ENCODE assay signal across 8 mouse cellular contexts in the genomic region with DNA sequence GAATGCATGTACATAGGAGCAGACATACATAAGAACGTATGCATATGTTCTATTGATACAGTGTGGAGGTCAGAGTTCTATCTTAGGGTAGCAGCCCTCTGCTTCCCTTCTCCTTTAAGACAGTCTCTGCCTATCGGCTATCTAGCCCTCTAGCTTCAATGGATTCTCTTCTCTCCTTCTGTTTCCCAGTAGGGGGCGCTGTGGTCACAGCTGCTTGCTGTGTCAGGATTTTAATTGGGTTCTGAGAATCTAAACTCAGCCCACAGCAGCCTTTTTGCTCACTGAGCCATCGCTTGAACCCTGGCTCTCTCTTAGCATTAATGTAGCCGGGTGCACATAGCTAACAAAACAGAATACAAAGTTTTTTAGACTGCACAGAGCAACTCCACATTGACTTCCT.
DNase-seq lines count a peak whose midpoint lies in the region; ATAC-seq and TF ChIP-seq lines count a peak whose summit lies in the region.

No protein-coding gene starts in this region.

- 55% methylated on average over 5 of the region's 5 CpGs for WGBS in thymus, adult 2 months
- WGBS in embryonic facial prominence, embryonic 10.5 days: 55% methylated on average over 5 of the region's 5 CpGs

- H3K4me3 ChIP-seq in thymus, adult 2 months (ENCODE audit: control insufficient read depth, insufficient read depth, low read length): no peak overlapping the region
- H3K4me3 ChIP-seq in embryonic facial prominence, embryonic 10.5 days: no peak overlapping the region

- H3K36me3 ChIP-seq in thymus, adult 2 months (ENCODE audit: control insufficient read depth, insufficient read depth, low read length): no peaks in the 10 kb centered on the region
- no peaks in the 10 kb centered on the region for H3K36me3 ChIP-seq in embryonic facial prominence, embryonic 10.5 days (replicated peaks)

- ATAC-seq in inflammation-experienced regulatory T-cells, adult 6 months: no peak
- no peak for ATAC-seq in monocyte, adult 5-6 weeks (replicated peaks; ENCODE audit: insufficient number of reproducible peaks, low FRiP score, low TSS enrichment, poor library complexity, severe bottlenecking)

- no peaks in the 10 kb centered on the region for H3K4me1 ChIP-seq in thymus, adult 2 months (replicated peaks; ENCODE audit: control insufficient read depth, insufficient read depth, low read length)
- H3K4me1 ChIP-seq in embryonic facial prominence, embryonic 10.5 days: no peaks in the 10 kb centered on the region

- TF ChIP-seq CTCF in thymus, adult 2 months (IDR thresholded peaks at IDR 0.05; ENCODE audit: borderline replicate concordance, control insufficient read depth, extremely low read depth, insufficient read depth, low read length, poor library complexity): no peak

- peak; percentile 4 to 26 for DNase-seq in heart, adult 18-20 months
- no peak for DNase-seq in heart, adult 8-10 months (ENCODE audit: low spot score)
- peak; percentile 13 for DNase-seq in thymus, adult 2 months
- no peak for DNase-seq in thymus, adult 18-20 months
- DNase-seq in embryonic facial prominence, embryonic 10.5 days (ENCODE audit: low spot score): peak; percentile 56
- peak; percentile 13 for DNase-seq in naive thymus-derived CD4-positive, alpha-beta T cell, adult 2 months (ENCODE audit: low read depth)

- H3K27me3 ChIP-seq in thymus, adult 2 months (ENCODE audit: control insufficient read depth, insufficient read depth, low read length): no peaks in the 10 kb centered on the region
- no peaks in the 10 kb centered on the region; the same call in 1 of the 2 replicates for H3K27me3 ChIP-seq in embryonic facial prominence, embryonic 10.5 days (replicated peaks; ENCODE audit: low read depth, poor library complexity, severe bottlenecking)

- no peaks in the 10 kb centered on the region for H3K9me3 ChIP-seq in embryonic facial prominence, embryonic 10.5 days

- no peak overlapping the region for H3K27ac ChIP-seq in thymus, adult 2 months (ENCODE audit: control insufficient read depth, insufficient read depth, low read length)
- no peak overlapping the region for H3K27ac ChIP-seq in embryonic facial prominence, embryonic 10.5 days (replicated peaks)

- TF ChIP-seq POLR2A in thymus, adult 2 months (IDR thresholded peaks at IDR 0.05; ENCODE audit: control insufficient read depth, extremely low read depth, insufficient read depth, low read length, poor library complexity): no peak

Comparison
In these comparisons a context has a peak if more than half of its experiments do, and no peak if none do; other contexts are left out.
1. DNase-seq: peak in heart, adult 18-20 months (2 of 2), thymus, adult 2 months (single experiment), embryonic facial prominence, embryonic 10.5 days (single experiment) and naive thymus-derived CD4-positive, alpha-beta T cell, adult 2 months (single experiment); none in heart, adult 8-10 months (single experiment) and thymus, adult 18-20 months (0 of 2).